Mouse (Mus musculus): ENCODE data around the gene Mnat1. TPM values are rescaled to one million over a fixed set of nuclear protein-coding genes. Genes with fewer than 3 reads are reported as not detected.

Mnat1 gene
- 16.0 to 19.9 TPM (median 16.2 TPM) in 4 replicates for total RNA-seq (2023)

GRCm38 (mm10) chr12:73123093-73124041, at the start of gene Mnat1:
Mnat1 (plus strand) TSS chr12:73123717.

GRCm38 (mm10) chr12:73113196-73113595, 10.3 kb upstream of the Mnat1 start, which contains the start of gene Six4:
Six4 (minus strand) TSS chr12:73113456.

GRCm38 (mm10) chr12:73286287-73287092, 163.0 kb downstream of the Mnat1 start, which contains the start of the genes Trmt5 and Slc38a6:
Trmt5 (minus strand) TSS chr12:73286710.
Slc38a6 (plus strand) TSS chr12:73286779.

Other genes with a start within 250 kb of the Mnat1 start
- not detected in 4 replicates for gene Six6, start 183.8 kb upstream of the Mnat1 start, total RNA-seq (2023)
- not detected in 4 replicates for gene 4930447C04Rik, start 182.9 kb upstream of the Mnat1 start, total RNA-seq (2023)
- gene Six1, start 69.8 kb upstream of the Mnat1 start, total RNA-seq (2023), result not detected in 4 replicates
- not detected in 4 replicates for gene Six4, start 10.3 kb upstream of the Mnat1 start, total RNA-seq (2023)
- gene Trmt5, start 163.0 kb downstream of the Mnat1 start, total RNA-seq (2023), result 9.5 to 13.3 TPM (median 10.7 TPM) in 4 replicates
- 10.1 to 14.7 TPM (median 14.4 TPM) in 4 replicates for gene Slc38a6, start 163.1 kb downstream of the Mnat1 start, total RNA-seq (2023)

Data from B cell, adult 62 days (primary cell).